Mouse (Mus musculus): Measurements from ENCODE around the gene Klrb1c. TPM values are rescaled to one million over a fixed set of nuclear protein-coding genes. Genes with fewer than 3 reads are reported as not detected.
"Not testable (repeated sequence)": the region's sequence is repeated elsewhere in the genome, so short reads cannot be mapped to it uniquely, and the experiment has no call there.

Klrb1c gene
- polyA plus RNA-seq, 1 experiment from 2014 or later = not detected

GRCm38 (mm10) chr6:128799896-128800270 lies 10.9 kb upstream of the Klrb1c start:
- H3K27ac ChIP-seq (ENCODE audit: low read depth, low read length) = no peak overlapping the region

DNA sequence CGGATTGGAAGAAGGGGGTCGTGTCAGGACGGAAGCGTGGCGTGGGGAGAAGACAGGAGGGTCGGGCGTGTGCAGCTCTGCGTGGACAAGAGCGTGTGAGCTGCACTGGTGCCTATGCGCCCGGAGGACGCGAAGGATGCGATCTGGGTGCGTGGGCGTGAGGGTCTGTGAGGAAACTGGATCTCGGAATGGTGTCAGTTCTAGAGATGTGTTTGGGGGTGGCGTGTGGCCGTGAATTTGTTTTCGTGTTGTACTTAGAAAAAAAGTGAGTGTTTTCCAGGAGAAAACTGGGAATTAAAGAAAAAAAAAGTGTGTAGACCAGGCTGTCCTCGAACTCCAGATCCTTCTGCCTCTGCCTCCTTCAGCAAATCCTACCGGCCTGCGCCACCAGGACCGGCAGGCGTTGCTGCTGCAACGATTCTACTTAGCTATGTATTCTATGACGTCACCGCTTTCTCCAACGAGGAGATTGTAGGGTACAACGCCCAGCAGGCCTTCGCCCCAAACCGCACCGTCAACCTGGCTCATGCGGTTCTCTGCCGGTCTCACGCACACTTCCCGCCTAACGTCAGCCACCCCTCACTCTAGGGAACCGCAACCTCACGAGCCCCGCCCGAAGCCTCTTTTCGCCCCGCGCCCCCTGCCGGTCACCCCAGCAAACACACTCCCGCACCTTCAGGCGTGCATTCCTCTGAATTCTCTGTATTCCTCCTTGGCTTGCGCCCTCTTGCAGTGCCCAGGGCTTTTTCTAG lies 10.3 kb upstream of the Klrb1c start:
- DNase-seq (ENCODE audit: low spot score) (peak; percentile 93), ATAC-seq (ENCODE audit: insufficient read depth, low FRiP score, low TSS enrichment) (peak; percentile 64)
- H3K36me3 ChIP-seq (ENCODE audit: control insufficient read depth, insufficient read depth, low read length); H3K4me1 ChIP-seq (ENCODE audit: control insufficient read depth, insufficient read depth, low read length); H3K9me3 ChIP-seq (ENCODE audit: control insufficient read depth, low read length); H3K27ac ChIP-seq (ENCODE audit: low read depth, low read length); H3K27me3 ChIP-seq (ENCODE audit: control insufficient read depth, insufficient read depth, low read length): not testable (repeated sequence)
- H3K4me2 ChIP-seq (ENCODE audit: low read depth) = peak overlapping the region; percentile 44
- peak overlapping the region; percentile 57 for H3K4me3 ChIP-seq (ENCODE audit: low read depth, low read length)
- H3K9ac ChIP-seq (ENCODE audit: low read length) = peak overlapping the region; percentile 54
- WGBS = under 1% methylated on average over 49 of the region's 49 CpGs

More at GRCm38 (mm10) chr6:128799896-128800270, 10.9 kb upstream of the Klrb1c start:
- H3K9ac ChIP-seq (ENCODE audit: low read length) = no peak overlapping the region
- no peaks in the 10 kb centered on the region for H3K9me3 ChIP-seq (ENCODE audit: control insufficient read depth, low read length)
- H3K4me1 ChIP-seq (ENCODE audit: control insufficient read depth, insufficient read depth, low read length) = no peaks in the 10 kb centered on the region; the same call in 1 of the 2 replicates
- ATAC-seq (ENCODE audit: insufficient read depth, low FRiP score, low TSS enrichment) (no peak), DNase-seq (ENCODE audit: low spot score) (peak; percentile 18)
- peak overlapping the region; percentile 57 for H3K4me3 ChIP-seq (ENCODE audit: low read depth, low read length)
- no peaks in the 10 kb centered on the region for H3K36me3 ChIP-seq (ENCODE audit: control insufficient read depth, insufficient read depth, low read length)
- 29% methylated on average over 7 of the region's 7 CpGs for WGBS
- no peaks in the 10 kb centered on the region for H3K27me3 ChIP-seq (ENCODE audit: control insufficient read depth, insufficient read depth, low read length)
- peak overlapping the region; percentile 44 for H3K4me2 ChIP-seq (ENCODE audit: low read depth)

DNA sequence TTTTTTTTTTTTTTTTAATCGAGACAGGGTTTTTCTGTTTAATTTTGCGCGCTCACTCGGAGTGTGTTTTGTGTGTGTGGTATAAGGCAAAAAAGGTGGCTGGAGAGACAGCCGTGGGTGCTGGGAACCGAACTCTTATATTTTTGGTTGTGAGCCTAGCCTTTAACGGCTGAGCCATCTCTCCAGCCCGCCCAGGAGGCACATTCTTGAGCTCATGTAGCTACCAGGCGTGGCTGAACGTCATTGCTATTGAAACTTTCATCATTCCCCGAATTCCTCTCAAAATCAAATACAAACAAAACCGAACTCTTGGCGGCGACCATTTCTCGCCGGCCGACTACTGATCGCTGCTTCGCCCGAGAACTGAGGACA lies 9.7 kb upstream of the Klrb1c start:
- DNase-seq (ENCODE audit: low spot score) (peak; percentile 86), ATAC-seq (ENCODE audit: insufficient read depth, low FRiP score, low TSS enrichment) (peak; percentile 49)
- not testable (repeated sequence) for H3K27ac ChIP-seq (ENCODE audit: low read depth, low read length); H3K27me3 ChIP-seq (ENCODE audit: control insufficient read depth, insufficient read depth, low read length); H3K36me3 ChIP-seq (ENCODE audit: control insufficient read depth, insufficient read depth, low read length); H3K4me1 ChIP-seq (ENCODE audit: control insufficient read depth, insufficient read depth, low read length); H3K9me3 ChIP-seq (ENCODE audit: control insufficient read depth, low read length)
- Histone ChIP-seq H3K4me2 (ENCODE audit: low read depth) (peak overlapping the region; percentile 35), H3K4me3 (ENCODE audit: low read depth, low read length) (peak overlapping the region; percentile 57), H3K9ac (ENCODE audit: low read length) (peak overlapping the region; percentile 54)
- WGBS = 0% methylated on average over 20 of the region's 20 CpGs

DNA sequence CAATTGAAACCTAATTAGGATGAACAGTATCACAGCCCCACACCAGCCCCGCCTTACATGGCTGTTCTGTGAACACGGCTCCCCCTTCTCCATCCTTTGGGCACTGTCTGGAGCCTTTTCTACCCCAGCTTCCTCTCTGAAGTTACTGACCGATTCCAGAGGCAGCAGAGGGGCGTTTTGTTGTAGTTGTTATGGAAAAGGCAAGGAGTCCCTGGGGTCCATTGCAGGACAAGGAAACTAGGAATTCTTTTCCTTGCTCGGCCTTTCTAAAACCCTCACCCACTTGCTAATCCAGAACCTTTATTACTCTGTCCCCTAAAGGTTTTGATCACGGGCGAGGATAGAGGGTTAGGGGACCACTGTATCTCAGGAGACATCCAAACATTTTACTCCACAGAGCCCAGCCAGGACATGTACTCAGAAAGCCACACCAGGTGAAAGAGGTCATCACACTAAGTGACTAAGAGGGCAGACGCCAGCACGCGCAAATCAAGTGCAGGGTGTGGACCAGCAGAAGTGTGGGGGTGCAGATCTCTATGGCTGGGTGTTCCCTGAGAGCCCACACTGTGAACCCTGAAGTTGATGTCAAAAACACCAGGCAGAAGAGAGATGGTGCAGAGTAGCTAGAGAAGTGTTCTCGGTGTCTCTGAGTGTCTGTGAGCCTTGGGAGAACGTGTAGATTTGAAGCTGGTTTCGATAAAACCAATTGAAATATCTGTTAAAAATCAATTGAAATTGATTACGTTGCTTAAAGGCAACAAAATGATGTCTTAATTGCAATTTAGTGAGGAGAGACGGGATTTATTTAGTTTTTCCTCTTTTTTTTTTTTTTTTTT lies 9.1 kb upstream of the Klrb1c start:
- 13% methylated on average over 15 of the region's 15 CpGs for WGBS
- DNase-seq (ENCODE audit: low spot score) = peak; percentile 43
- Histone ChIP-seq H3K27ac (ENCODE audit: low read depth, low read length) (no peak overlapping the region), H3K4me2 (ENCODE audit: low read depth) (peak overlapping the region; percentile 51), H3K9me3 (ENCODE audit: control insufficient read depth, low read length) (no peaks in the 10 kb centered on the region), H3K36me3 (ENCODE audit: control insufficient read depth, insufficient read depth, low read length) (no peaks in the 10 kb centered on the region), H3K27me3 (ENCODE audit: control insufficient read depth, insufficient read depth, low read length) (no peaks in the 10 kb centered on the region), H3K4me3 (ENCODE audit: low read depth, low read length) (peak overlapping the region; percentile 57), H3K9ac (ENCODE audit: low read length) (peak overlapping the region; percentile 30; the same call in 1 of the 2 replicates), H3K4me1 (ENCODE audit: control insufficient read depth, insufficient read depth, low read length) (no peaks in the 10 kb centered on the region)
- ATAC-seq (ENCODE audit: insufficient read depth, low FRiP score, low TSS enrichment) = no peak

DNA sequence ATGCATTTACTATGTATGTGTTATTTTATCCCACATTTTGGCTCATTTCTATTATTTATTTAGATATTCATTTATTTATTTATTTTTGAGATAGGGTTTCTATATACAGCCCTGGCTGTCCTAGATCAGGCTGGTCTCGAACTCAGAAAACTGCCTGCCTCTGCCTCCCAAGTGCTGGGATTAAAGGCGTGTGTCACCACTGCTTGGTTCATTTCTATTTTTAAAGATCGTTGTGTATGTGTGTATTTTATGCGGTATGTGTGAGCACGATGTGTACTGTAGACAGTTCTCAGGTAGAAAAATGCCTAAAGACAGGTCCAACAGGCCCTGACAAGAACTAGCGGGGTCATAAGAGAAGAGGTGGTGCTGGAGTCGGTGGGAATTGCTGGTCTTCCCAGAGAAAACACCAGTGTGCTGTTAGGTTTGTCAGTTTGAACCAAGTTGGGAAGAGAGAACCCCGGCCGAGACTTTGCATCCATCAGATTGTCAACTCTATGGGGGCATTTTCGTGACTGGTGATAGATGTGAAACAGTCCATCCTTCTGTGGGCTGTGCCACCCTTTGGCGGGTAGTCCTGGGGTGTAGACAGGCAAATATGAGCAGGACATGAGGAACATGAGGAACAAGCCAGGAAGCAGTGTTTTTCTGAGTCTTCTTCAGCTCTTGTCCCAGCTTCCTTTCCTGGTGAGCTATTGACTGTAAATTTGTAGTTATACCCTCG lies 8.3 kb upstream of the Klrb1c start:
- Histone ChIP-seq H3K4me2 (ENCODE audit: low read depth) (peak overlapping the region; percentile 51; the same call in 1 of the 2 replicates), H3K4me3 (ENCODE audit: low read depth, low read length) (no peak overlapping the region), H3K27ac (ENCODE audit: low read depth, low read length) (no peak overlapping the region), H3K4me1 (ENCODE audit: control insufficient read depth, insufficient read depth, low read length) (no peaks in the 10 kb centered on the region), H3K36me3 (ENCODE audit: control insufficient read depth, insufficient read depth, low read length) (no peaks in the 10 kb centered on the region), H3K9me3 (ENCODE audit: control insufficient read depth, low read length) (no peaks in the 10 kb centered on the region), H3K9ac (ENCODE audit: low read length) (no peak overlapping the region), H3K27me3 (ENCODE audit: control insufficient read depth, insufficient read depth, low read length) (no peaks in the 10 kb centered on the region)
- DNase-seq (ENCODE audit: low spot score) (peak; percentile 10), ATAC-seq (ENCODE audit: insufficient read depth, low FRiP score, low TSS enrichment) (no peak)
- 77% methylated on average over 12 of the region's 12 CpGs for WGBS

- DNase-seq (ENCODE audit: low spot score) (no peak), ATAC-seq (ENCODE audit: insufficient read depth, low FRiP score, low TSS enrichment) (no peak)
- H3K4me3 ChIP-seq (ENCODE audit: low read depth, low read length) = no peak overlapping the region
- H3K36me3 ChIP-seq (ENCODE audit: control insufficient read depth, insufficient read depth, low read length) = no peaks in the 10 kb centered on the region
- H3K4me2 ChIP-seq (ENCODE audit: low read depth) = no peak overlapping the region
- no peaks in the 10 kb centered on the region for H3K4me1 ChIP-seq (ENCODE audit: control insufficient read depth, insufficient read depth, low read length)
- WGBS = 73% methylated on average over 8 of the region's 8 CpGs
- no peaks in the 10 kb centered on the region for H3K27me3 ChIP-seq (ENCODE audit: control insufficient read depth, insufficient read depth, low read length)
- no peaks in the 10 kb centered on the region for H3K9me3 ChIP-seq (ENCODE audit: control insufficient read depth, low read length)
- no peak overlapping the region for H3K27ac ChIP-seq (ENCODE audit: low read depth, low read length)
- no peak overlapping the region for H3K9ac ChIP-seq (ENCODE audit: low read length)
Observed at GRCm38 (mm10) chr6:128796321-128796955, 7.4 kb upstream of the Klrb1c start.

- Histone ChIP-seq H3K4me3 (ENCODE audit: low read depth, low read length) (no peak overlapping the region), H3K4me2 (ENCODE audit: low read depth) (no peak overlapping the region), H3K27ac (ENCODE audit: low read depth, low read length) (no peak overlapping the region), H3K4me1 (ENCODE audit: control insufficient read depth, insufficient read depth, low read length) (no peaks in the 10 kb centered on the region), H3K9ac (ENCODE audit: low read length) (no peak overlapping the region), H3K9me3 (ENCODE audit: control insufficient read depth, low read length) (no peaks in the 10 kb centered on the region), H3K27me3 (ENCODE audit: control insufficient read depth, insufficient read depth, low read length) (no peaks in the 10 kb centered on the region), H3K36me3 (ENCODE audit: control insufficient read depth, insufficient read depth, low read length) (no peaks in the 10 kb centered on the region)
- ATAC-seq (ENCODE audit: insufficient read depth, low FRiP score, low TSS enrichment) (no peak), DNase-seq (ENCODE audit: low spot score) (no peak)
- WGBS = 52% methylated on average over 6 of the region's 6 CpGs
Observed at GRCm38 (mm10) chr6:128793734-128794133, 4.7 kb upstream of the Klrb1c start.

DNA sequence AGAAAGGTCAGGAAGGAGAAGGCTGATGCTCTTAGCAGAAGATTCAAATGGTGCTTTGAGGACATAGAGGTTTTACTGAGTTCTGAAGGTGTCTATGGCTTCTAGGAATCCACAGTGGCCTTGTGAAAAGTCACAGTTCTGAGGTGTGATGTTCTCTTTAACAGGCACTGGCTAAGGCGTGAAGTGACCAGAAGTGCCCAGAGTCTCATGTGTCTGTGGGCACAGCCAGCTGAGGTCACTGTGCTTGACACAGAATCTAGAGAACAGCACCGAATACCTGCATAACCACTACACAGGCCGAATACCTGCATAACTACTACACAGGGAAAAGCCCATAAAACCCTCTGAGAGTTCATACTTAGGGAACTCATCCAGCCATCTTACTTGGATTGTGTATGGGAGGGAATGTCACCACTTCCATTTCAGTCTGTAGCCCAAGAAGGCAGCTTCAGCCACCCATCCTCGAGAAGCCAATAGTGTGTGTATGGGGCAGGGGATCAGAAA lies 1.5 kb upstream of the Klrb1c start:
- not testable (repeated sequence) for H3K4me3 ChIP-seq (ENCODE audit: low read depth, low read length); H3K9ac ChIP-seq (ENCODE audit: low read length); H3K27ac ChIP-seq (ENCODE audit: low read depth, low read length); H3K4me1 ChIP-seq (ENCODE audit: control insufficient read depth, insufficient read depth, low read length); ATAC-seq (ENCODE audit: insufficient read depth, low FRiP score, low TSS enrichment); H3K4me2 ChIP-seq (ENCODE audit: low read depth); H3K36me3 ChIP-seq (ENCODE audit: control insufficient read depth, insufficient read depth, low read length); H3K27me3 ChIP-seq (ENCODE audit: control insufficient read depth, insufficient read depth, low read length); DNase-seq (ENCODE audit: low spot score); H3K9me3 ChIP-seq (ENCODE audit: control insufficient read depth, low read length)
- WGBS = 72% methylated on average over 4 of the region's 4 CpGs
